Mouse (Mus musculus) midbrain, embryonic 16.5 days (tissue): Measurements from ENCODE around the gene Cstf3. TPM values are rescaled to one million over a fixed set of nuclear protein-coding genes. Genes with fewer than 3 reads are reported as not detected.

Experiments used
- ATAC-seq: fragments of 200-750 bp; cut with Nextera tagmentation; 2 replicates; pipeline ENCODE4 v1.8.0; 2017; ENCODE audit warnings: moderate TSS enrichment
- H3K27ac ChIP-seq: fragments of 300-500 bp; sonication (generic); 2 replicates; pipeline ENCODE4 v1.5.1; 2014; ENCODE audit warnings: mild to moderate bottlenecking, low read length, mixed read lengths
- H3K27me3 ChIP-seq: fragments of 300-500 bp; sonication (generic); 2 replicates; pipeline ENCODE4 v1.6.1; 2014; ENCODE audit warnings: low read depth, low read length, mixed read lengths; ENCODE audit not compliant: control insufficient read depth, insufficient read depth
- H3K36me3 ChIP-seq: fragments of 300-500 bp; sonication (generic); 2 replicates; pipeline ENCODE4 v1.6.1; 2014; ENCODE audit warnings: mild to moderate bottlenecking, low read length, moderate library complexity, mixed read lengths; ENCODE audit not compliant: control insufficient read depth, insufficient read depth
- H3K4me1 ChIP-seq: fragments of 300-500 bp; sonication (generic); 2 replicates; pipeline ENCODE4 v1.6.1; 2014; ENCODE audit warnings: mild to moderate bottlenecking, low read length, mixed read lengths; ENCODE audit not compliant: control insufficient read depth, insufficient read depth
- H3K4me2 ChIP-seq: fragments of 300-500 bp; sonication (generic); 2 replicates; pipeline ENCODE4 v1.6.1; 2014; ENCODE audit warnings: mild to moderate bottlenecking, low read length, mixed read lengths
- H3K4me3 ChIP-seq: fragments of 300-500 bp; sonication (generic); 2 replicates; pipeline ENCODE4 v1.5.1; 2014; ENCODE audit warnings: low read depth, mild to moderate bottlenecking, low read length, moderate library complexity, mixed read lengths
- H3K9ac ChIP-seq: fragments of 300-500 bp; sonication (generic); 2 replicates; pipeline ENCODE4 v1.6.1; 2014; ENCODE audit warnings: low read depth, low read length, mixed read lengths
- H3K9me3 ChIP-seq: fragments of 300-500 bp; sonication (generic); replicated peaks from 2 replicates; pipeline ENCODE4 v1.6.1; 2014; ENCODE audit warnings: mild to moderate bottlenecking, low read length, mixed read lengths; ENCODE audit not compliant: control insufficient read depth, poor library complexity, severe bottlenecking
- WGBS: fragments of 180-500 bp; shearing (Covaris S2); extraction: QIAGEN DNeasy Blood & Tissue Kit; methylation state at CpG from one replicate; pipeline ENCODE4 v1.1.7; 2014; 5-methylcytosine and 5-hydroxymethylcytosine counted together
- polyA plus RNA-seq: library from polyadenylated mRNA; unstranded; fragments of >200 nt; fragmentation: Nextera tagmentation; extraction: Ambion mirVana; gene quantifications from 2 replicates; pipeline ENCODE4 v1.2.1, GENCODE M21; 2015

The Cstf3 gene
- polyA plus RNA-seq, 1 experiment from 2014 or later: 91.3 TPM

- Histone ChIP-seq H3K36me3 (no peaks in the 10 kb centered on the region), H3K27ac (no peak overlapping the region)
- WGBS: 40% methylated on average over 15 of the region's 15 CpGs
These were observed 124.0 kb downstream of the Cstf3 start for GRCm38 (mm10) chr2:104714254-104714691.

More at GRCm38 (mm10) chr2:104714254-104714691, 124.0 kb downstream of the Cstf3 start:
- no peak for ATAC-seq
- Histone ChIP-seq H3K27me3 (no peaks in the 10 kb centered on the region), H3K9me3 (no peaks in the 10 kb centered on the region), H3K4me1 (peaks cover 11% of the 10 kb centered on the region), H3K9ac (no peak overlapping the region), H3K4me2 (no peak overlapping the region), H3K4me3 (no peak overlapping the region)

Other genes with a start within 250 kb of the Cstf3 start
- gene D430041D05Rik, start 179.5 kb upstream of the Cstf3 start, polyA plus RNA-seq: 9.3 and 11.6 TPM in 2 replicates
- 7.3 and 7.6 TPM in 2 replicates for gene Hipk3, start 96.1 kb upstream of the Cstf3 start, polyA plus RNA-seq
- gene Tcp11l1, start 121.6 kb downstream of the Cstf3 start, polyA plus RNA-seq: 54.5 and 55.7 TPM in 2 replicates
- 0.15 TPM in 1 of 2 replicates, not detected in the other for gene Pin1rt1, start 125.9 kb downstream of the Cstf3 start, polyA plus RNA-seq
- gene Depdc7, start 152.4 kb downstream of the Cstf3 start, polyA plus RNA-seq: 0.88 and 1.4 TPM in 2 replicates
- 5.8 and 7.1 TPM in 2 replicates for gene Qser1, start 226.2 kb downstream of the Cstf3 start, polyA plus RNA-seq